Mouse (Mus musculus): ENCODE data around the gene Cdkal1. TPM values are rescaled to one million over a fixed set of nuclear protein-coding genes. Genes with fewer than 3 reads are reported as not detected.

Gene Cdkal1
- polyA plus RNA-seq, 1 experiment from 2014 or later = 31.8 TPM

DNA sequence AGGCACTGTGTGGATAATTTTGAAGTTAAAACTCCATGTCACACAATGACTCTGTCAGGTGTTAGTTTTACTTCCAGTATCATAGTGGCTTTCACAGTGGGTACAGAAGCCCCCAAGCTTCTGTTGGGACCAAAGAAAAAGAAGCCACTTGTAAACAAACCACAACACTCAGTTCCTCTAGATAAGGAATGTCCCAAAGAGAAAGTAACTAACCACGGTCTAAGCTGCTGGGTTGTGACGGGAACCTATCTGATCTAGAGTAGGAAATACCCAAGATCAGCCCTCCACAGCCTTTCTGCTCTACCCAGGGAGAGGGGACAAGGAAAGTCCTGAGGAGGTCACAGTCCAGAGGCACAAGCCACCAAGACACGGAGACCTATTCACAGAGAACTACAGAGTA is 99.4 kb downstream of the Cdkal1 start:
- H3K4me3 ChIP-seq = no peak overlapping the region
- ATAC-seq (ENCODE audit: insufficient number of reproducible peaks, low FRiP score, low TSS enrichment, low read depth) = no peak
- H3K4me2 ChIP-seq = no peak overlapping the region
- 82% methylated on average over 3 of the region's 3 CpGs for WGBS
- H3K4me1 ChIP-seq = no peaks in the 10 kb centered on the region
- no peaks in the 10 kb centered on the region for H3K27me3 ChIP-seq
- 0 out of 2 replicates have a peak, but pooled peaks cover 4% of the 10 kb centered on the region for H3K36me3 ChIP-seq
- no peak overlapping the region for H3K27ac ChIP-seq
- no peak overlapping the region for H3K9ac ChIP-seq
- no peaks in the 10 kb centered on the region for H3K9me3 ChIP-seq

DNA sequence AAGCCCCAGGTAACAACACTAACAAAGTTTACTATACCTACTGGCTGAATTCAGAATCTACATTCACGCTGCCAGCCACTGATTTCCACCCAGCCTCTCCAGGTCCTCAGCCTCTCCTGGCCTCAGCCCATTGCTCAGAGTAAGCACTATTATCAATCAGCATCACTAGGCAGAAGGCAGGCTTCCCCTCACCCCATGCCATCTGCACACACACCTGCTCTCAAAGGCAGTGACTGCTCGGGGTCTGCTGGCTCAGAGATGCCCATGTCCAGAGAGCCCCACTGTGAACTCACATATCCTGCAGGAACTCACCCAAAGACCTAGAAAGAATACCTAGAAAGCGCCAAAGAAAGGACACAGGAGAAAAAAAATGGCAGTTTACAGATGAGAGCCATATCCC is 102.2 kb downstream of the Cdkal1 start:
- Histone ChIP-seq H3K27me3 (no peaks in the 10 kb centered on the region), H3K9me3 (no peaks in the 10 kb centered on the region), H3K4me3 (no peak overlapping the region), H3K4me1 (no peaks in the 10 kb centered on the region), H3K4me2 (no peak overlapping the region), H3K36me3 (0 out of 2 replicates have a peak, but pooled peaks cover 4% of the 10 kb centered on the region), H3K27ac (no peak overlapping the region), H3K9ac (no peak overlapping the region)
- WGBS = 85% methylated on average over 3 of the region's 3 CpGs
- ATAC-seq (ENCODE audit: insufficient number of reproducible peaks, low FRiP score, low TSS enrichment, low read depth) = no peak

DNA sequence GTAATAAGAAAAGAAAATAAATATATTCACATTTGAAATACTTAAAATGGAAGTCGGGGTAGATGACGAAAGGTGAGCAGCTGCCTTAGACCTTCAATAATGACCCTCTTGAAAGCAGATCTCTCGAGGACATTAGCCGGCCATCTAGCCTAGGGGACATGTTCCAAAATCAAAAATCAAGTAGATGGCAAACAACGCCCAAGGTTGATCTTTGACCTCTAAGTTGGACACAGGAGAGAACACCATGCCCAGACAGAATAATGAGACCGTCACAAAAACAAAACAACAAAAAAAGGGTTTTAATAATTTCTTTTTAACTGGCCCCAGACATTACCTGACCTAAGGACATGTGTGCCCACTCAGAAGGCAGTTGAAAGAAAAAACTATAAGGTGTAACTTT is 103.4 kb downstream of the Cdkal1 start:
- peaks cover 1% of the 10 kb centered on the region; the same call in 1 of the 2 replicates for H3K4me1 ChIP-seq
- no peaks in the 10 kb centered on the region for H3K9me3 ChIP-seq
- no peaks in the 10 kb centered on the region for H3K27me3 ChIP-seq
- no peak overlapping the region for H3K9ac ChIP-seq
- 85% methylated on average over 6 of the region's 6 CpGs for WGBS
- no peak overlapping the region for H3K4me3 ChIP-seq
- H3K36me3 ChIP-seq = 0 out of 2 replicates have a peak, but pooled peaks cover 4% of the 10 kb centered on the region
- no peak overlapping the region for H3K27ac ChIP-seq
- no peak for ATAC-seq (ENCODE audit: insufficient number of reproducible peaks, low FRiP score, low TSS enrichment, low read depth)
- no peak overlapping the region for H3K4me2 ChIP-seq

DNA sequence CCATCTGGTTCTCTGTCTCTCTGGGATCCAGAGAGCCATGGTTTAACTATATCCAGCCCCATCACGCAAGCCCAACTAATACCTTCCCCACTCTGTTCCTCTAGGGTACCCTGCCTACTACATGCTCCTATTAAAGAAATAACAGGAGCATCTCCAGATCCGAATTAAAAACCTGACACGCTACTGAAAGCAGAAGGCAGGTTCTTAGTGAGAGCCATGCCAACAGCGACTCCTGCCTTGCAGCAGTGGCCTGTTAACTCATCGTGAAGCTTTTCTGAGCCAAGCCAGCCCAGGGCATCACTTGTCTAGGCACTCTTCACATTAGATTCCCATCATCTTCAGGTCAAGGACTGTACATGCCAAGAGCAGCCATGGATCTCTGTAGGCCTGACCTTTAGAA is 104.3 kb downstream of the Cdkal1 start:
- peaks cover 3% of the 10 kb centered on the region for H3K4me1 ChIP-seq
- 0 out of 2 replicates have a peak, but pooled peaks cover 4% of the 10 kb centered on the region for H3K36me3 ChIP-seq
- no peak overlapping the region for H3K27ac ChIP-seq
- no peak for ATAC-seq (ENCODE audit: insufficient number of reproducible peaks, low FRiP score, low TSS enrichment, low read depth)
- H3K4me2 ChIP-seq = no peak overlapping the region
- H3K9ac ChIP-seq = no peak overlapping the region
- 92% methylated on average over 5 of the region's 5 CpGs for WGBS
- H3K9me3 ChIP-seq = no peaks in the 10 kb centered on the region
- H3K27me3 ChIP-seq = no peaks in the 10 kb centered on the region
- no peak overlapping the region for H3K4me3 ChIP-seq

DNA sequence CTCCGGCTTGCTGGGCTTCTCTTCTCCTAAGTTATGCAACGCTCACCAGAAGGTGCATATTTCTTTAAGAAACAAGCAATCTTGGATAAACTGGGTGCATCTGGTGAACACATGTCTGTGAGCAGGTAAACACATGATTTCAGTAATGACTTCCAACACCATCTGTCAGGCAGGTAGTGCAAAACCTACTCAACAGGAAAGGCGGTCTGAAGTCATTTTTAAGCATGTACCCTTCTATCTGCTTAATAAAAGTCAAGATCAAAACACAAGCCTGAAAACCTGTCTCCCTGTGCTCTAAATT is 108.2 kb downstream of the Cdkal1 start:
- WGBS = 38% methylated on average over 3 of the region's 3 CpGs
- H3K4me2 ChIP-seq = no peak overlapping the region
- H3K27me3 ChIP-seq = no peaks in the 10 kb centered on the region
- no peak for ATAC-seq (ENCODE audit: insufficient number of reproducible peaks, low FRiP score, low TSS enrichment, low read depth)
- H3K4me1 ChIP-seq = peaks cover 9% of the 10 kb centered on the region
- H3K9ac ChIP-seq = no peak overlapping the region
- 0 out of 2 replicates have a peak, but pooled peaks cover 4% of the 10 kb centered on the region for H3K36me3 ChIP-seq
- peak overlapping the region; percentile 13; the same call in 1 of the 2 replicates for H3K27ac ChIP-seq
- no peaks in the 10 kb centered on the region for H3K9me3 ChIP-seq
- H3K4me3 ChIP-seq = no peak overlapping the region

DNA sequence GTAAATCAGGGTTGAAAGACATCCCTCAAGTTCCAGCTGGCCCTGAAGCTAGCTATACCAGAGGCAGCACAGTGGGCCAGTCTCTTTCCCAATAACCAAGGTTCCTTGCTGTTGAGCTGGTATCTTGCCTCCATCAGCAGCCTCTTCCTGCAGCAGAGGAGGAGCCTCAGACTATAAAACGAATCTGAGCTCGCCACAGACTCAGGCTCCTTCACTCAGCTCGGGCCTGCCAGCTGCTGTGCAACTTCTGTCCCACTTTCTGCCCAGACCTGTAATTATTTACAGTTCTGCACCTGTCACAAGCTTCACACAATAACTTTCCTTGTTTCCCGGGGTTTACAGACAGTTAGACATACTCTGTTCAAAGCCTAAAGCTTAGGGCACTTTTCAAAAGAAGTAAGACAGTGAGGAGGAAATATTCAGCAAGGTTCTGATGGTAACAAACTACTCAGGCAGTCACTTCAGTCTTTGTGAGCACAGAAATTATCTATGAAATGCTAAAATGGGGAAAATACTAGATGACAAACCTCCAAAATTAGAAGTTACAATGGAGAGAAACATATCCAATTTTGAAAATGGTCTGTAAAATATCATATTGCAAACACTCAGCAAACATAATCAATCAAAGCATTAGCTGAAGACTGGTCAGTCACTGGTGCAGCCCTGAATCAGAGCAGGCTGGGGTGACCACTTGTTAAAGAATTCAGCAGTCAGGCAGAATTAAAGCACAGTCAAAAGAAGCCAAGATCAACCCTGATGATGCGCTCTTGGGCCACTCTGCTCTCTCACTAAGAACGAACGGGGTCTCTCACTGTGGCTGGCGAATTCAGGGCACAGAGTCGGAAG is 108.8 kb downstream of the Cdkal1 start:
- Histone ChIP-seq H3K9ac (no peak overlapping the region), H3K27ac (peak overlapping the region; percentile 13; the same call in 1 of the 2 replicates), H3K4me1 (peaks cover 9% of the 10 kb centered on the region), H3K4me3 (no peak overlapping the region), H3K4me2 (no peak overlapping the region), H3K9me3 (no peaks in the 10 kb centered on the region), H3K27me3 (no peaks in the 10 kb centered on the region), H3K36me3 (0 out of 2 replicates have a peak, but pooled peaks cover 4% of the 10 kb centered on the region)
- WGBS = 33% methylated on average over 9 of the region's 9 CpGs
- no peak for ATAC-seq (ENCODE audit: insufficient number of reproducible peaks, low FRiP score, low TSS enrichment, low read depth)

DNA sequence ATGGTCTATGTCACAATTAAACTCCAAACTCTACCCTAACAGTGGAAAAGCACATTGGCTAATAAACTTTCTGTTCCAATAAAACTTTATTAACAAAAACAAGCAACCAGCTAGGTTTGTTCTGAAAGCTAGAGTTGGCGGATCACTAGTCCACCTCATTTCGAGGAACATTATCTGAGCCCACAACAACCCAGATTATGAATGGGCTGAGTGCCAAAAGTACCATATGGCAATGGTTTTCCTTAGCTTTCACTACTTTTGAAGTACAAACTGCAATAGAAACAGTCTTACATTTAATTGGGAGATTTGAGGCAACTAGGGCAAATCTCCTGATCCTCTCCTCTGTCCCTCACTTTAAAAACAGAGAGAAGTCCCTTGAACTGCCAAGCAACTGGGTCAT is 110.4 kb downstream of the Cdkal1 start:
- no peaks in the 10 kb centered on the region for H3K27me3 ChIP-seq
- H3K4me2 ChIP-seq = no peak overlapping the region
- H3K36me3 ChIP-seq = no peaks in the 10 kb centered on the region
- 39% methylated on average over 2 of the region's 2 CpGs for WGBS
- no peak overlapping the region for H3K27ac ChIP-seq
- H3K9ac ChIP-seq = no peak overlapping the region
- peaks cover 9% of the 10 kb centered on the region for H3K4me1 ChIP-seq
- no peak overlapping the region for H3K4me3 ChIP-seq
- no peaks in the 10 kb centered on the region for H3K9me3 ChIP-seq
- ATAC-seq (ENCODE audit: insufficient number of reproducible peaks, low FRiP score, low TSS enrichment, low read depth) = no peak

DNA sequence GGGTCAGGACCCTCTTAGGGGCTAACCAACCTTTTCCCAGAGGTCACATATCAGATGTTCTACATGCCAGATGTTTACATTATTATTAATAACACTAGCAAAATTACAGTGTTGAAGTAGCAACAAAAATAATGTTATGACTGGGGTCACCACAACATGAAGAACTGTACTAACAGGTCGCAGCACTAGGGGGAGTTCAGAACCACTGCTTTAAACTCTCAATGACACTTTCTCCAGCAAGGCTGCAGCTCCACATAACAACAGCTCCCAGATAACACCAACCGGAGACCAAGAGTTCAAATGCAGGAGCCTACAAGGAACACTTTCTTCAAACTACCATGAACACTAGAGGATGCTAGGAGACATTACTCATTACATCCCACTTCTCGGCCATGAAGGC is 111.3 kb downstream of the Cdkal1 start:
- no peaks in the 10 kb centered on the region for H3K27me3 ChIP-seq
- H3K9me3 ChIP-seq = no peaks in the 10 kb centered on the region
- WGBS = 81% methylated on average over 3 of the region's 3 CpGs
- no peaks in the 10 kb centered on the region for H3K36me3 ChIP-seq
- H3K9ac ChIP-seq = no peak overlapping the region
- H3K4me1 ChIP-seq = peaks cover 9% of the 10 kb centered on the region
- H3K27ac ChIP-seq = no peak overlapping the region
- no peak overlapping the region for H3K4me3 ChIP-seq
- H3K4me2 ChIP-seq = no peak overlapping the region
- no peak for ATAC-seq (ENCODE audit: insufficient number of reproducible peaks, low FRiP score, low TSS enrichment, low read depth)

DNA sequence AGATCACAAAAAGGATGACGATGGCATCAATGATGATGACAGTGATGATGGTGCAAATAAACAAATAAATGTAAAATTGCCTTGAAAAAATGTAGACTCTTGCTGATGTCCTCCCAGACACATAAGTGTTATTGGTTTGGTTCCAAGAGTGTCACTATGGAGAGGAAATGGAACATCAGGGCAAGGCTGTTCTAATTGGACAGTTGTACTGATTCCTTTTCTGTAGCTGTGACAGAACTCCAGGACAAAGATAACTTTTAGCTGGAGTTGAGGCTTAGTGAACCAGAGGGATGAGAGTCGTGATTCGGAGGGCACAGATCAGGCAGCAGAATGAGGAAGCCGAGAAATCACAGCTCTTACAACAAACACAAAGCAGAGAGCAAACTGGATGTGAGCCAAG is 111.7 kb downstream of the Cdkal1 start:
- no peak for ATAC-seq (ENCODE audit: insufficient number of reproducible peaks, low FRiP score, low TSS enrichment, low read depth)

DNA sequence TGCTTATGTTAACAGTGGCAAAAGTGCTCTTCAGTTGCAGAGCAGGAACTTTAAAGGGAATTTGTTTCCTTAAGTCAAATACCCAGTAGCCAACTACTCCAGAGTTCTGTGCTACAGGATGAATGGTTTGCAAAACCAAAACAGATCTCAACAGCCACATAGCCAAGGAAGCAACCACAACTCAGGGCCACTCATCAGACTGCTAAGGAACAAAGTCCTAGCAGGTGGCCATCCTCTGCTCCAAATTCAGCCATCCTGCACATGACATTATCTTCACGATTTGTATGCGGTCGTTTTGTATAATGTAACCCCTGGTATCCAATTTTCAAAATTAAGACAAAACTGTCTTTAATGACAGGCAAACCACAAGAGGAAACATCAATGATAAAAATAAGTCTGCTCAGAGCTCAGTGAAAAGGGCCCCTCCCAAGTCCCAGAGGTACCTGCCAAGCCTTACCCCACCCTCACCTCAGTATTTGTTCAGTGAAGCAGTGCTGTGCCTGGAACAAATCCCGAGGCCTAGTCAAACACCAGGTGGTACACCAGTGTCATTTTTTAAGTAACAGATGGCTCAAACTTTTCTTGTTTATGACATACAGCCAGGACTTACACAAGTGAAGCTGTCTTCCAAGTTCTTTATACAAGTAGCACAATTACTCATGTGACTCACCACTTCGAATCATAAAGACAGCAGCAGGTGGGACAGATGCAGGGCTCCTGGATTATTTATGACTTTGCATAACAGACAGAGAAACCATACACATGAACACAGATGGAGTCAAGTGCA is 117.6 kb downstream of the Cdkal1 start:
- no peaks in the 10 kb centered on the region for H3K27me3 ChIP-seq
- H3K4me2 ChIP-seq = no peak overlapping the region
- H3K4me1 ChIP-seq = no peaks in the 10 kb centered on the region
- no peak for ATAC-seq (ENCODE audit: insufficient number of reproducible peaks, low FRiP score, low TSS enrichment, low read depth)
- H3K9ac ChIP-seq = no peak overlapping the region
- H3K4me3 ChIP-seq = no peak overlapping the region
- H3K36me3 ChIP-seq = no peaks in the 10 kb centered on the region
- 59% methylated on average over 5 of the region's 5 CpGs for WGBS
- H3K9me3 ChIP-seq = no peaks in the 10 kb centered on the region
- peak overlapping the region; percentile 17; the same call in 1 of the 2 replicates for H3K27ac ChIP-seq

More for the DNA sequence above, 111.7 kb downstream of the Cdkal1 start:
- Histone ChIP-seq H3K4me1 (peaks cover 9% of the 10 kb centered on the region), H3K36me3 (no peaks in the 10 kb centered on the region), H3K4me3 (no peak overlapping the region), H3K4me2 (no peak overlapping the region), H3K27ac (no peak overlapping the region), H3K27me3 (no peaks in the 10 kb centered on the region), H3K9ac (no peak overlapping the region), H3K9me3 (no peaks in the 10 kb centered on the region)
- WGBS = 73% methylated on average over 4 of the region's 4 CpGs

DNA sequence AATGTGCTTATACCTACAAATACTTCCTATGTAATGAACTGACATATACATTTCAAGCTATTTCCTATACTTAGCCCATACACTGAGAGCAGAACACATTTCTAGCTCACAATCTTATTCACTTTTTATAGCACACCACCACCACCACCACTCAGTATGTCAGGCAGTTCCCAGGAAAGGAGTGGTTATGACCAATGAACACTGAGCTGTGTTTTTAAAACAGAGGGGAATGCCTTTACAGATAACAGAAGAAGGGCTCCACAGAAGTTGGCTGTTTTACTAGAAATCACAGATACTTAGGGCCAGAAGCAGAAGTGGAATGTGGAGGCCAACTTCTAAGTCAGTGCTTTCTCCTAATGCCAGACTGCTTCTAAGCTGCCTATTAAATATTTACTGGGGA is 121.0 kb downstream of the Cdkal1 start:
- Histone ChIP-seq H3K9ac (no peak overlapping the region), H3K27ac (no peak overlapping the region), H3K4me1 (no peaks in the 10 kb centered on the region), H3K27me3 (no peaks in the 10 kb centered on the region), H3K4me2 (no peak overlapping the region), H3K4me3 (no peak overlapping the region), H3K36me3 (no peaks in the 10 kb centered on the region), H3K9me3 (no peaks in the 10 kb centered on the region)
- ATAC-seq (ENCODE audit: insufficient number of reproducible peaks, low FRiP score, low TSS enrichment, low read depth) = no peak

DNA sequence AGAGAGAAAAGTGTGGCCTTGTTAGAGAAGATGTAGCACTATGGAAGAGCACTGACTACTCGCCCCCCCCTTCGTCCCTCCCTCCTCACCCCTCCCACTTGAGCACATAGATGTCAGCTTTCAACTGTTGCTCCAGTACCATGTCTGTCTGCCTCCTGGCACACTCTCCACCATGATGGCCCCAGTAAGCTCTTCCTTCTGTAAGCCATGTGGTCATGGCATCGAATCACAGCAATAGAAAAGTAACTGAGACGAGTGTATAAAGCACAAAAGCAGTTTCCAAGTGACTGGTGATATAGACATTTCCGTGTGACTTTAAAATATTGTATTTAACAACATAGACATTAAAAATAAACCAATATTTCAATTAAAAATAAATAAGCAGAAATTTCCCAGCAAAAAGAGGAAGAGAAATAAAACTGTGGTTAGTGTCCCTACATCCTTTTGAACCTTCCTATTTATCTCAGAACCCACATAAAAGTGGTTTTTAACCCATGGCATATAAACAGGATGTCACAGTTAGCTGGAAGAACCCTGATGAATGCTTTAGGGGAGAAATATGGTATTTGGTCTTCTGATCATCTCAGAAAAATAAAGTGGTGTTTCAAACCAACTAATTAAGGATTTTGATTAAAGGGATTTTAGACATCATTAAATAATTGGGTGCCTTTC is 129.2 kb downstream of the Cdkal1 start:
- Histone ChIP-seq H3K9ac (no peak overlapping the region), H3K4me3 (no peak overlapping the region), H3K4me1 (no peaks in the 10 kb centered on the region), H3K27ac (no peak overlapping the region), H3K36me3 (no peaks in the 10 kb centered on the region), H3K4me2 (no peak overlapping the region), H3K27me3 (no peaks in the 10 kb centered on the region), H3K9me3 (no peaks in the 10 kb centered on the region)
- no peak for ATAC-seq (ENCODE audit: insufficient number of reproducible peaks, low FRiP score, low TSS enrichment, low read depth)
- WGBS = 87% methylated on average over 5 of the region's 5 CpGs

All from limb, embryonic 15.5 days (tissue).